Mouse (Mus musculus) heart, embryonic 12.5 days (tissue): Measurements from ENCODE around the gene Sf1. TPM values are rescaled to one million over a fixed set of nuclear protein-coding genes. Genes with fewer than 3 reads are reported as not detected.
A peak's percentile ranks its signal among the peaks of the same experiment; 100 is the strongest.

Experiments used
- ATAC-seq: fragments of 200-750 bp; cut with Nextera tagmentation; 2 replicates; pipeline ENCODE4 v1.8.0; 2017; ENCODE audit warnings: moderate TSS enrichment, moderate library complexity; ENCODE audit not compliant: insufficient number of reproducible peaks, low FRiP score
- H3K27ac ChIP-seq: fragments of 300-500 bp; sonication (generic); 2 replicates; pipeline ENCODE4 v1.5.1; 2016; ENCODE audit warnings: mild to moderate bottlenecking, moderate library complexity; ENCODE audit not compliant: poor library complexity, severe bottlenecking
- H3K27me3 ChIP-seq: fragments of 300-500 bp; sonication (generic); replicated peaks from 2 replicates; pipeline ENCODE4 v1.6.1; 2016; ENCODE audit warnings: mild to moderate bottlenecking, moderate library complexity
- H3K36me3 ChIP-seq: fragments of 300-500 bp; sonication (generic); 2 replicates; pipeline ENCODE4 v1.6.1; 2016; ENCODE audit warnings: mild to moderate bottlenecking, moderate library complexity
- H3K4me1 ChIP-seq: fragments of 300-500 bp; sonication (generic); replicated peaks from 2 replicates; pipeline ENCODE4 v1.6.1; 2016; ENCODE audit warnings: mild to moderate bottlenecking
- H3K4me2 ChIP-seq: fragments of 300-500 bp; sonication (generic); 2 replicates; pipeline ENCODE4 v1.6.1; 2016; ENCODE audit warnings: mild to moderate bottlenecking, moderate library complexity
- H3K4me3 ChIP-seq: fragments of 300-500 bp; sonication (generic); 2 replicates; pipeline ENCODE4 v1.5.1; 2016; ENCODE audit warnings: mild to moderate bottlenecking
- H3K9ac ChIP-seq: fragments of 300-500 bp; sonication (generic); 2 replicates; pipeline ENCODE4 v1.6.1; 2016; ENCODE audit warnings: mild to moderate bottlenecking, moderate library complexity
- H3K9me3 ChIP-seq: fragments of 300-500 bp; sonication (generic); replicated peaks from 2 replicates; pipeline ENCODE4 v1.6.1; 2016; ENCODE audit warnings: mild to moderate bottlenecking, moderate library complexity
- WGBS: fragments of 180-500 bp; shearing (Covaris S2); methylation state at CpG from one replicate; pipeline ENCODE4 v1.1.7; 2016; 5-methylcytosine and 5-hydroxymethylcytosine counted together
- polyA plus RNA-seq: library from polyadenylated mRNA; unstranded; fragments of >200 nt; fragmentation: Nextera tagmentation; extraction: Ambion mirVana; gene quantifications from 2 replicates; pipeline ENCODE4 v1.2.1, GENCODE M21; 2016

Sf1 gene
- polyA plus RNA-seq, 1 experiment from 2014 or later, result 127 TPM

DNA sequence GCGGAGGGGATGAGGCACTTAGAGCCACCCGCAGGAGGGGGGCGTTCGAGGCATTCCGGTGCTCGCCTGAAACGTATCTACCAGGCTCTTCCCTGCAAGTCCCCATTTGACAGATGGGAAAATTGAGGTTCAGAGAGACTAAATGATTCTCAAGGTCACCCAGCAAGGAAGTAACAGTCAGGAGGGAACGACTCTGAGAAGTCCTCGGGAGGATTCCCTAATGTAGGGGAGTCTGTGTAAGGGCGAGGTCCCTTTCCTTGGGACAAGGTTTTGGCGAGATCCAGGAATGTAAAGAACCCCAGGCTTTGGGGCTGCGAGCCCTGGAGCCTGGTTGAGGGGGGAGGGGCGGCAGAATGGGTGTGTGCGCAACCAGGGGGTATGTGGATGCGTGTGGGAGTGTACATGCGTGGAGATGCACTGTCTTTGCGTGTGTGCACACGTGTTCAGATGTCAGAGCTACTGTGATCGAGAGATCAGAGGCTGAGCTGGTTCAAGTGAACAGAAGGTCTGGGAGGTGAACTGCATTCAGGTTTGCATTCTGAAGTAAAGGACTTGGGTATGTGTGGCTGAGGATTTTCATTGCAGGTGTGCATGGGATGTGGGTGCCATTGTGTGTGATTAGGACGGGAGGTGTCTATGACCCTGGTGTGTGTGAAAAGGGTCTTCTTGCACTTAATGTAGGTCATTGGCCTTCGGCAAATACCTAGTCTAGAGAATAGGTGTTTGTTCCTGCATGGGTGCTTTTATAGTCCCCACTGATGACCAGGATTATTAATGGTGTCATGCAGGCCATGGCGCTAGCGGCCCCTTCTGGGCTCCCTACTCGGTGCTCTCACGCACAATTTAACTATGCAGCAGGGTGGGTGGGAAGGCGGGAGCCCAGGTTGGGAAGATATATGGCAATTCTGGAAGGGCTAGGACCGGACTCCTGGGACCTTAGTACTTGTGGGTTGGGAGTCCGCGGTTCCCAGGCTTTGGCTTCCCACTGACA lies 36.9 kb downstream of the Sf1 start:
- peaks cover 9% of the 10 kb centered on the region; the same call in 1 of the 2 replicates for H3K36me3 ChIP-seq
- H3K9me3 ChIP-seq, result no peaks in the 10 kb centered on the region
- 0 out of 2 replicates have a peak overlapping the region, but pooled peaks have one; percentile 24 for H3K27ac ChIP-seq
- peaks cover 2% of the 10 kb centered on the region; the same call in 1 of the 2 replicates for H3K27me3 ChIP-seq
- H3K4me3 ChIP-seq, result peak overlapping the region; percentile 61
- H3K4me1 ChIP-seq, result peaks cover 44% of the 10 kb centered on the region
- H3K9ac ChIP-seq, result peak overlapping the region; percentile 80
- 3% methylated on average over 29 of the region's 29 CpGs for WGBS
- no peak for ATAC-seq
- H3K4me2 ChIP-seq, result peak overlapping the region; percentile 99

DNA sequence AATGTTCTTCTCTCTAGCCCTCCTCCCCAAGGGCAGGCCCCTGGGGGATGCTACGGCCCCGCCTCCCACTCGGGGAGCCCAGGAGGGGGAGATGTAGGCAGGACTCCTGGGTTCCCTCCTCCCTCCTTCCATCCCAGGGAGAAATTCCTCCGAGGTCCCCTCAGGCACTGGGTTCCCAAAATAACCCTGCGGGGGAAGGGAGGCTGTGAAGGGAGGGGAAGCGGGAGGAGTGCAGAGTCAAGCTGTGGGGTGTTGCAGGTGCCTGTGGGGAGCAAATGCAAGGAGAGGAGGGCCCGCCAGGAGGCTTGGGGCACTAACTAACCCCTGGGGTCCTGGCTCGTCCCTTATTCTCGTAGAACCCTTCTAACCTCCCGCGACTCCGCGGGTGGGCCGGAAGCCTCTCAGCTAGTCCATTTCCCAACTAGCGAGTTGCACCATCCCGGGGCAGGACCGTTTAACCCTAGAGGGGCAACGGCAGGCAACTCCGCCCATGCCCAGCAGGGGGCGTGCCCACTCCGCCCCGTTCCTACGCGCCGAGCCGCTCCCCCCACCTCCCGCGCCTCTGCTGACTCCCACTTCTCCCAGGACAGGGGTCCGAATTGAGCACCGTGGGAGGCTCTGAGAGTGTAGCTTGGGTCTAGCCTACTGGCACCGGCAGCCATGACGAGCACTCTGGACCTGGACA lies 37.8 kb downstream of the Sf1 start:
- peak overlapping the region; percentile 55 for H3K9ac ChIP-seq
- H3K4me1 ChIP-seq, result peaks cover 44% of the 10 kb centered on the region
- under 1% methylated on average over 32 of the region's 32 CpGs for WGBS
- H3K4me2 ChIP-seq, result peak overlapping the region; percentile 99
- H3K27ac ChIP-seq, result 0 out of 2 replicates have a peak overlapping the region, but pooled peaks have one; percentile 6
- H3K36me3 ChIP-seq, result peaks cover 6% of the 10 kb centered on the region; the same call in 1 of the 2 replicates
- H3K9me3 ChIP-seq, result no peaks in the 10 kb centered on the region
- peak; percentile 38 for ATAC-seq
- peak overlapping the region; percentile 61 for H3K4me3 ChIP-seq
- H3K27me3 ChIP-seq, result peaks cover 2% of the 10 kb centered on the region; the same call in 1 of the 2 replicates

DNA sequence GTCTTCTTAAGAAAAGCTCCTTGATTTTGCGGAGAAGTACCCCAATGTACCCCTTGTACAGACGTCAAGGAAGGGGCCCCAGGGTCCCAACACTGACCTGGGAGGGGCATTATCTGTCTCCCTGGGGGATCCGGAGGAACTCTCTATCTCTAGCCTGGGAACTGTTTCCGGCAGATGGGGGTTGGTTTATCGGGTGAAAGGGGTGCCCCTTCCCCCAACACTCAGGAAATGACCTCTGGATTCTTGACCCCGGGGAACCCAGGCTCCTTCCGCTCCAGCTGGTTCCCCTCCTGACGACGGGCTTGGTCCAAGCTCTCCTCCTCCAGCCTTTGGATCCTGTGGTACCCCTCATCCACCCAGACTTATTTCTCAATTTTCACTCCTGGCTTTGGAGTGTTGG lies 38.5 kb downstream of the Sf1 start:
- 9% methylated on average over 9 of the region's 9 CpGs for whole genome bisulfite sequencing
- no peaks in the 10 kb centered on the region for H3K36me3 ChIP-seq
- no peak overlapping the region for H3K27ac ChIP-seq
- peak; percentile 6; the same call in 1 of the 2 replicates for ATAC-seq
- H3K4me3 ChIP-seq, result peak overlapping the region; percentile 61
- peak overlapping the region; percentile 99 for H3K4me2 ChIP-seq
- peak overlapping the region; percentile 55; the same call in 1 of the 2 replicates for H3K9ac ChIP-seq
- peaks cover 2% of the 10 kb centered on the region; the same call in 1 of the 2 replicates for H3K27me3 ChIP-seq
- peaks cover 44% of the 10 kb centered on the region for H3K4me1 ChIP-seq
- no peaks in the 10 kb centered on the region for H3K9me3 ChIP-seq

DNA sequence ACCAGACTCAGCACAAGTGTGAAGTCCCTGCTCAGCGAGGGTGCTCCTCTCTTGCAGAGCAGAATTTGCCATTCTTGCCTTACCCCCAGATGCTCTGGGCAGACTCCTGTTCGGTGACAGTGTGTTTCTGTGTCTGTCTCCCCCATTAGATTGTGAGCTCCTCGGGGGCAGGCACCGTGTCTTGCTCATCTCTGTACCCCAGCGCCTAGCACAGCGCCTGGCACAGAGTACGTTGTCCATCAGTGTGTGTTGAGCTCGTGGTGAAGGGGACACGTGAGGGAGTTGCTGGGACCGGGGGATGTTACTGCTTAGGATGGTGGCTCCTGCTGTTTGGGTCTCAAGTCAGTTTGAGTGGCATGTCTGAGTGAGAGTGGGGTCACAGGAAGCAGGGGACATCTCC lies 40.4 kb downstream of the Sf1 start:
- Histone ChIP-seq H3K4me2 (no peak overlapping the region), H3K27ac (no peak overlapping the region), H3K9me3 (no peaks in the 10 kb centered on the region), H3K4me3 (no peak overlapping the region), H3K9ac (no peak overlapping the region), H3K4me1 (peaks cover 36% of the 10 kb centered on the region), H3K36me3 (no peaks in the 10 kb centered on the region), H3K27me3 (peaks cover 2% of the 10 kb centered on the region; the same call in 1 of the 2 replicates)
- no peak for ATAC-seq
- 77% methylated on average over 10 of the region's 10 CpGs for WGBS

DNA sequence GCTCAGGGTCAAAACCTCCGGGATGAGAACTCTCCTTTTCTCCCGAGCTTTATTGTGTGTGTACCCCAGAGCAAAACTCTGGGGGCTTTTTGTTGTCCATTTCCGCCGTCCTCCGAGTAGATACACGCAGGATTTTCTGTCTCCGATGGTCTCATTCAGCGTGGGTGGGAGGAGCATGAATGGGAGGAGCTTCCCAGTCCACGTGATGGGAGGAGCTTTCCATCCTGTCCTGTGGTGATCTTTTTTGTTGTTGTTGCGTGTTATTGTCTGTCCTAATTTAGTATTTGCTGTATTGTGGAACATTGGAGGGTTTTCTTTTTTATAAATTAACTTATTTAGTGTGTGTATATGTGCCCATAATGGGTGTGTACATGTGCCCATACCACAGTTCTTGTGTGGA lies 41.9 kb downstream of the Sf1 start:
- Histone ChIP-seq H3K27me3 (peaks cover 2% of the 10 kb centered on the region; the same call in 1 of the 2 replicates), H3K9ac (no peak overlapping the region), H3K36me3 (no peaks in the 10 kb centered on the region), H3K9me3 (no peaks in the 10 kb centered on the region), H3K4me1 (peaks cover 24% of the 10 kb centered on the region), H3K4me2 (no peak overlapping the region), H3K4me3 (no peak overlapping the region), H3K27ac (no peak overlapping the region)
- 70% methylated on average over 10 of the region's 10 CpGs for WGBS
- no peak for ATAC-seq

DNA sequence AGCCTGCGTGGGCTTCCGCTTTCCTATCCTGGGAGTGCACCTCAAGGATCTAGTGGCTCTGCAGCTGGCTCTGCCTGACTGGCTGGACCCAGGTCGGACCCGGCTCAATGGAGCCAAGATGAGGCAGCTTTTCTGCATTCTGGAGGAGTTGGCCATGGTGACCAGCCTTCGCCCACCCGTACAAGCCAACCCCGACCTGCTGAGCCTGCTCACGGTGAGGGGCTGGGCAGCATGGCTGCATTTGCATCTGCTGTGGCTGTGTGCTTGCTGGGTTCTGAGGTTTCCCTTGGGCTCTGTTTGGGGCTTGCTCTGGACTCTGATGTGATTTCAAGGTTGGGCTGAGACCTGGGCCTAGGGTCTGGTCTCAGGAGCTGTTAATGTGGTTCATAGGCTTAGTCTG lies 43.6 kb downstream of the Sf1 start:
- Histone ChIP-seq H3K4me1 (peaks cover 7% of the 10 kb centered on the region; the same call in 1 of the 2 replicates), H3K36me3 (no peaks in the 10 kb centered on the region), H3K27me3 (peaks cover 2% of the 10 kb centered on the region; the same call in 1 of the 2 replicates), H3K4me2 (no peak overlapping the region), H3K27ac (no peak overlapping the region), H3K9ac (no peak overlapping the region), H3K9me3 (no peaks in the 10 kb centered on the region), H3K4me3 (no peak overlapping the region)
- no peak for ATAC-seq
- WGBS, result 80% methylated on average over 8 of the region's 8 CpGs

DNA sequence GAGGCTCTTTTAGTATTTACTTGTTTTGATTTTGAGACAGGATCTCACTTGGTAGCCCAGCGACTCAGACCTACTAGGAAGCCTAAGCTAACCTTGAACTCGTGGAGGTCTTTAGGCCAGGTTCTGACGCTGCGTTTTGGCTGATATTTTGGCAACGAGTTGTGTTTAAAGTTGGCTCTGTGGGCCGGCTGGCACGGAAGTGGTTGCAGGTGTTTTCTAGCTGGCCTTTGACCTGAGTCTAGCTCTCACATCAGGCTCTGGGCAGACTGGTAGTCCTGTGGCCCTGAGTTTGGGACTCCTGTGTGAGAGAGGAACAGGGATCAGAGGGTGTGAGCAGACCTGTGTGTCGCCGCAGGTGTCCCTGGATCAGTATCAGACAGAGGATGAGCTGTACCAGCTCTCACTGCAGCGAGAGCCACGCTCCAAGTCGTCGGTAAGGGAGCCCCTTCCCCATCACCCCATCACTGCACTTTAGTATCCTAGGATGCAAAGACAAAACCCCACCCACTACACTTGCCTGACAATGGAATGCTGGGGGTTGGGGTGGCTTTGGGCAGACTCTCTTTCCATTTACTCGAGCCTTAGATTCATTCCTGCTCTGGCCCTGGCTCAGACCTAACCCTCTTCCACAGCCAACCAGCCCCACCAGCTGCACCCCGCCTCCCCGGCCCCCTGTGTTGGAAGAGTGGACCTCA lies 44.5 kb downstream of the Sf1 start:
- no peaks in the 10 kb centered on the region for H3K36me3 ChIP-seq
- peaks cover 9% of the 10 kb centered on the region; the same call in 1 of the 2 replicates for H3K27me3 ChIP-seq
- H3K9ac ChIP-seq, result no peak overlapping the region
- no peak for ATAC-seq
- H3K4me1 ChIP-seq, result no peaks in the 10 kb centered on the region
- H3K4me2 ChIP-seq, result no peak overlapping the region
- 60% methylated on average over 16 of the region's 16 CpGs for whole genome bisulfite sequencing
- no peaks in the 10 kb centered on the region for H3K9me3 ChIP-seq
- H3K4me3 ChIP-seq, result no peak overlapping the region
- H3K27ac ChIP-seq, result no peak overlapping the region

DNA sequence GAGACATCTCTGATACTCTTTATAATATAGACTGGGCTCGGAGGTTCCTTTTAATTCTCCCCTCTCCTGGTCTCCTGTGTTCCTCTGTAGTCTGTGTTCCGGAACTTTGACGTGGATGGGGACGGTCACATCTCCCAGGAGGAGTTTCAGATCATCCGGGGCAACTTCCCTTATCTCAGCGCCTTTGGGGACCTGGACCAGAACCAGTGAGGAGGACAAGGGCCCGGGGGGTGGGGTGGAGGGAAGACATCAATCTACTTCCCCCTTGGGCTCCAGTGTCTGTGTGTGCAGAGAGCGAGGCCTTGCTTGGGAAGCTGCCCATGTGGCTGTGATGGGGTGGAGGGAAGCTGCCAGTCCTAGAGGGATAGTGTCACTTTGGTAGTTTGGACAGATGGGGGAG lies 45.3 kb downstream of the Sf1 start:
- H3K4me2 ChIP-seq, result no peak overlapping the region
- H3K27ac ChIP-seq, result no peak overlapping the region
- H3K27me3 ChIP-seq, result peaks cover 10% of the 10 kb centered on the region; the same call in 1 of the 2 replicates
- no peak overlapping the region for H3K4me3 ChIP-seq
- ATAC-seq, result no peak
- WGBS, result 74% methylated on average over 8 of the region's 8 CpGs
- no peaks in the 10 kb centered on the region for H3K36me3 ChIP-seq
- H3K4me1 ChIP-seq, result no peaks in the 10 kb centered on the region
- no peak overlapping the region for H3K9ac ChIP-seq
- H3K9me3 ChIP-seq, result no peaks in the 10 kb centered on the region

DNA sequence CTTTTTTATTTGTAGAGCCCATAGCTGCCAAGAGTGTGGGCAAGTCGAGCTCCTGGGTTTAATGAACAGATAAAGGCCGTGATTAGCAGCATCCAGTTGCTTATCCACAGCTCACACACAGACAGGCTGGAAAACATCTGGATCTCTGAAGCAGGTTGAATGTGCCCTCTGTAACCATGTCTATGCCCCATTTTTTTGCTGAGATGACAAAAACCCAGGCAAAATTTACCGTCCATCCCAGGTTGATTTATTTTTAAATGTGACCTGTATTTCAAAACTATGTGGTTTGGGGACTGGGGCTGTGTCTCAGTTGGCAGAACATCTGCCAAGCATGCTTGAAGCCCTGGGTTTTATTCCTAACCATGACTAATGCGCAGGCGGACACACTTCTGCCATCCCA lies 45.7 kb downstream of the Sf1 start:
- Histone ChIP-seq H3K36me3 (no peaks in the 10 kb centered on the region), H3K4me3 (no peak overlapping the region), H3K27me3 (peaks cover 12% of the 10 kb centered on the region; the same call in 1 of the 2 replicates), H3K27ac (no peak overlapping the region), H3K4me2 (no peak overlapping the region), H3K4me1 (no peaks in the 10 kb centered on the region), H3K9ac (no peak overlapping the region), H3K9me3 (no peaks in the 10 kb centered on the region)
- WGBS, result 71% methylated on average over 5 of the region's 5 CpGs
- ATAC-seq, result no peak

DNA sequence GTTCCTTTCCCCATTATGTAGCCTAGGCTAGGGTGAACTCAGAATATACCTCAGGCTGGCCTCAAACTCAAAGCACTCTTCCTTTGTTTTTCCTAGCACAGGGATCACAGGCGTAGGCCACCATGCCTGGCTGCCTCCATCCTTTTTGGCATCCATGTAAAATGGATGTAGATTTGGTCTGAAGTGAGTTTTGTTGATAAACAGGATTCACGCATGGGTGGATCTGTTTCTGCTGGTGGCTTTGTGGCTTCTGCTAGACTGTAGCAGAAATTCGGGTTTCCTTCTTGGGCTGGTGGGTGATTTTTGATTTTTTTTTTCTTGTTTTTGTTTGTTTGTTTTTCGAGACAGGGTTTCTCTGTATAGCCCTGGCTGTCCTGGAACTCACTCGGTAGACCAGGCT lies 46.4 kb downstream of the Sf1 start:
- ATAC-seq, result no peak
- no peaks in the 10 kb centered on the region for H3K36me3 ChIP-seq
- WGBS, result 82% methylated on average over 5 of the region's 5 CpGs
- no peak overlapping the region for H3K4me2 ChIP-seq
- H3K4me1 ChIP-seq, result peaks cover 1% of the 10 kb centered on the region; the same call in 1 of the 2 replicates
- H3K9ac ChIP-seq, result no peak overlapping the region
- no peak overlapping the region for H3K4me3 ChIP-seq
- no peak overlapping the region for H3K27ac ChIP-seq
- H3K27me3 ChIP-seq, result peaks cover 16% of the 10 kb centered on the region; the same call in 1 of the 2 replicates
- H3K9me3 ChIP-seq, result no peaks in the 10 kb centered on the region
